Comparison of ENCODE assay signal across 8 mouse cellular contexts in genomic region chr2:172940003-172940798, GRCm38 (mm10). TPM values are rescaled to one million over a fixed set of nuclear protein-coding genes. Genes with fewer than 3 reads are reported as not detected.
DNase-seq lines count a peak whose midpoint lies in the region; ATAC-seq lines count a peak whose summit lies in the region.

Gene Bmp7 (minus strand): TSS chr2:172940321.

- peak; percentile 33; the same call in 1 of the 2 replicates for ATAC-seq in heart, embryonic 13.5 days (ENCODE audit: extremely low read depth, insufficient number of reproducible peaks, low FRiP score, low TSS enrichment)
- peak; percentile 83 for ATAC-seq in kidney, embryonic 16.5 days (ENCODE audit: low FRiP score, low TSS enrichment)
- peak; percentile 62 for ATAC-seq in liver, embryonic 15.5 days (ENCODE audit: insufficient read depth)
- ATAC-seq in neural tube, embryonic 12.5 days (ENCODE audit: low FRiP score, low read depth) = peak; percentile 46

- peak; percentile 34 for DNase-seq in layer of hippocampus, adult 11-12 months (ENCODE audit: low spot score)
- no peak for DNase-seq in layer of hippocampus, adult 8-10 months (ENCODE audit: low spot score in 2 of 2)
- peak; percentile 89 for DNase-seq in embryo, embryonic 9.5 days (ENCODE audit: extremely low spot score)
- peak; percentile 85 for DNase-seq in thymus, postnatal 25 days

- no peaks in the 10 kb centered on the region for H3K9me3 ChIP-seq in heart, embryonic 13.5 days
- H3K9me3 ChIP-seq in kidney, embryonic 16.5 days (ENCODE audit: low read length) = no peaks in the 10 kb centered on the region
- H3K9me3 ChIP-seq in liver, embryonic 15.5 days (replicated peaks) = no peaks in the 10 kb centered on the region
- no peaks in the 10 kb centered on the region for H3K9me3 ChIP-seq in neural tube, embryonic 12.5 days

- H3K4me3 ChIP-seq in heart, embryonic 13.5 days = peak within 1 kb of the TSS; percentile 79
- H3K4me3 ChIP-seq in kidney, embryonic 16.5 days (ENCODE audit: low read length) = peak within 1 kb of the TSS; percentile 74
- peak within 1 kb of the TSS; percentile 50 for H3K4me3 ChIP-seq in liver, embryonic 15.5 days (replicated peaks)
- H3K4me3 ChIP-seq in neural tube, embryonic 12.5 days = peak within 1 kb of the TSS; percentile 49

- peak within 1 kb of the TSS; percentile 92 for H3K4me2 ChIP-seq in heart, embryonic 13.5 days
- peak within 1 kb of the TSS; percentile 71 for H3K4me2 ChIP-seq in kidney, embryonic 16.5 days (replicated peaks; ENCODE audit: low read depth, low read length)
- H3K4me2 ChIP-seq in liver, embryonic 15.5 days = peak within 1 kb of the TSS; percentile 63
- H3K4me2 ChIP-seq in neural tube, embryonic 12.5 days (replicated peaks) = peak within 1 kb of the TSS; percentile 93

- H3K9ac ChIP-seq in heart, embryonic 13.5 days = peak within 1 kb of the TSS; percentile 92
- peak within 1 kb of the TSS; percentile 83 for H3K9ac ChIP-seq in kidney, embryonic 16.5 days (replicated peaks; ENCODE audit: low read length)
- no peak within 1 kb of the TSS for H3K9ac ChIP-seq in liver, embryonic 15.5 days
- peak within 1 kb of the TSS; percentile 58 for H3K9ac ChIP-seq in neural tube, embryonic 12.5 days

- under 1% methylated on average over 80 of the region's 82 CpGs for WGBS in heart, embryonic 13.5 days
- under 1% methylated on average over 82 of the region's 82 CpGs for WGBS in kidney, embryonic 16.5 days
- under 1% methylated on average over 82 of the region's 82 CpGs for WGBS in liver, embryonic 15.5 days (ENCODE audit: insufficient replicate concordance)
- WGBS in neural tube, embryonic 12.5 days = under 1% methylated on average over 82 of the region's 82 CpGs

- H3K4me1 ChIP-seq in heart, embryonic 13.5 days = peaks cover 39% of the 10 kb centered on the region
- H3K4me1 ChIP-seq in kidney, embryonic 16.5 days (ENCODE audit: insufficient read depth, low read length) = peaks cover 66% of the 10 kb centered on the region
- H3K4me1 ChIP-seq in liver, embryonic 15.5 days (replicated peaks) = peaks cover 13% of the 10 kb centered on the region
- H3K4me1 ChIP-seq in neural tube, embryonic 12.5 days = peaks cover 58% of the 10 kb centered on the region

- H3K27ac ChIP-seq in heart, embryonic 13.5 days (replicated peaks) = peak within 1 kb of the TSS; percentile 93
- H3K27ac ChIP-seq in kidney, embryonic 16.5 days (ENCODE audit: low read length) = peak within 1 kb of the TSS; percentile 95
- peak within 1 kb of the TSS; percentile 38; the same call in 1 of the 2 replicates for H3K27ac ChIP-seq in liver, embryonic 15.5 days (replicated peaks)
- no peak within 1 kb of the TSS for H3K27ac ChIP-seq in neural tube, embryonic 12.5 days

- peaks cover 92% of the 10 kb centered on the region for H3K27me3 ChIP-seq in heart, embryonic 13.5 days (replicated peaks)
- peaks cover 6% of the 10 kb centered on the region; the same call in 1 of the 2 replicates for H3K27me3 ChIP-seq in kidney, embryonic 16.5 days (ENCODE audit: insufficient read depth, low read length)
- H3K27me3 ChIP-seq in liver, embryonic 15.5 days = peaks cover 86% of the 10 kb centered on the region
- H3K27me3 ChIP-seq in neural tube, embryonic 12.5 days (replicated peaks) = peaks cover 88% of the 10 kb centered on the region

- no peaks in the 10 kb centered on the region for H3K36me3 ChIP-seq in heart, embryonic 13.5 days
- H3K36me3 ChIP-seq in kidney, embryonic 16.5 days (ENCODE audit: insufficient read depth, low read length) = no peaks in the 10 kb centered on the region
- no peaks in the 10 kb centered on the region for H3K36me3 ChIP-seq in liver, embryonic 15.5 days (replicated peaks)
- no peaks in the 10 kb centered on the region for H3K36me3 ChIP-seq in neural tube, embryonic 12.5 days

RNA-seq across cellular contexts. Expression of gene Bmp7, which starts in this region (rescaled TPM):
- 1 to 10 TPM; 7.1 to 9.8 (median 8.6) TPM for total RNA-seq in layer of hippocampus, adult 8-10 months (2022)
- 40.3 and 46.5 TPM in 2 replicates for polyA plus RNA-seq in heart, embryonic 13.5 days (2015; fragmentation: Nextera tagmentation; extraction: Ambion mirVana)
- 39.8 and 49.7 TPM in 2 replicates for polyA plus RNA-seq in kidney, embryonic 16.5 days (2015; fragmentation: Nextera tagmentation; extraction: Ambion mirVana)
- 1.6 and 2.2 TPM in 2 replicates for polyA plus RNA-seq in liver, embryonic 15.5 days (2015; fragmentation: Nextera tagmentation; extraction: Ambion mirVana)
- 14.8 and 16.3 TPM in 2 replicates for polyA plus RNA-seq in neural tube, embryonic 12.5 days (2016; fragmentation: Nextera tagmentation; extraction: Ambion mirVana)

Comparison
In these comparisons a context has a peak if more than half of its experiments do, and no peak if none do; other contexts are left out.
1. DNase-seq: peak in layer of hippocampus, adult 11-12 months (single experiment), embryo, embryonic 9.5 days (single experiment) and thymus, postnatal 25 days (single experiment); none in layer of hippocampus, adult 8-10 months (0 of 2).
2. ATAC-seq: peak in every context shown above with its lines; median percentile 83 in kidney, embryonic 16.5 days; 62 in liver, embryonic 15.5 days; 46 in neural tube, embryonic 12.5 days; 33 in heart, embryonic 13.5 days.
3. Peak in every context shown above with its lines, with median percentiles within 50 percentile points of each other: H3K4me2 ChIP-seq and H3K4me3 ChIP-seq.